Mouse (Mus musculus) left cerebral cortex, postnatal 36 days (tissue): ENCODE results near the gene Gdpd5. TPM values are rescaled to one million over a fixed set of nuclear protein-coding genes. Genes with fewer than 3 reads are reported as not detected.
A peak's percentile ranks its signal among the peaks of the same experiment; 100 is the strongest.

ENCODE experiments used
- DNase-seq, 2 experiments: peaks; one replicate each; pipeline ENCODE4 v3.0.0; 2021 to 2022; ENCODE audit warnings: low spot score in 2 of 2, mixed read lengths in 1 of 2
- intact Hi-C: fragments of 180-260 bp; cut with DNase I; formaldehyde crosslinking; loops from one replicate; pipeline ENCODE4 v1.15.1; 2025
- total RNA-seq, 2 experiments: library from RNA; stranded (reverse); gene quantifications; 2 replicates each; pipeline ENCODE4 v1.2.3; 2021

Gene Gdpd5
- total RNA-seq, 2 experiments from 2014 or later = 32.2 to 44.9 TPM

DNA sequence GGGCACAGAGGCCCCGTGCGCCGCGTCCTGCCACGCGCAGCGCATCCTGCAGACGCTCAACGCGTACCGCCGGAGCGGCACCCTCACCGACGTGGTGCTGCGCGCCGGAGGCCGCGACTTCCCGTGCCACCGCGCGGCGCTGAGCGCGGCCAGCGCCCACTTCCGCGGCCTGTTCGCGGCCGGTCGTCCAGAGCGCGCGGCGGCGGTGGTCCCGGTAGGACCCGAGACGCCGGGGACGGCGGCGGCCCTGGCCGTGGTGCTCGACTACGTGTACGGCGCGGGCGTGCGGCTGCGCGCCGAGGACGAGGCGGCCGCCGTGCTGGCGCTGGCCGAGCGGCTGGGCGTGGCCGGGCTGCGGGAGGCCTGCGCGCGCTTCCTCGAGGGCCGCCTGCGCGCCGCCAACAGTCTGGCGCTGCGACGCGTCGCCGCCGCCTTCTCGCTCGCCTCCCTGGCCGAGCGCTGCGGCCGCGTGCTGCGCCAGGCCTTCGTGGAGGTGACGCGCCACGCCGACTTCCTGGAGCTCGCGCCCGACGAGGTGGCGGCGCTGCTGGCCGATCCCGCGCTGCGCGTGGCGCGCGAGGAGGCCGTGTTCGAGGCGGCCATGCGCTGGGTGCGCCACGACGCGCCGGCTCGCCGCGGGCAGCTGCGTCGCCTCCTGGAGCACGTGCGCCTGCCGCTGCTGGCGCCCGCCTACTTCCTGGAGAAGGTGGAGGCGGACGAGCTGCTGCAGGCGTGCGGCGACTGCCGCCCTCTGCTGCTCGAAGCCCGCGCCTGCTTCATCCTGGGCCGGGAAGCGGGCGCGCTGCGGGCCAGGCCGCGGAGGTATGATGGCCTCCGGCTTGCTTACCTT, 87.3 kb downstream of the Gdpd5 start:
- DNase-seq = peak; percentile 80 to 87
- intact Hi-C loops = no loop called here

DNA sequence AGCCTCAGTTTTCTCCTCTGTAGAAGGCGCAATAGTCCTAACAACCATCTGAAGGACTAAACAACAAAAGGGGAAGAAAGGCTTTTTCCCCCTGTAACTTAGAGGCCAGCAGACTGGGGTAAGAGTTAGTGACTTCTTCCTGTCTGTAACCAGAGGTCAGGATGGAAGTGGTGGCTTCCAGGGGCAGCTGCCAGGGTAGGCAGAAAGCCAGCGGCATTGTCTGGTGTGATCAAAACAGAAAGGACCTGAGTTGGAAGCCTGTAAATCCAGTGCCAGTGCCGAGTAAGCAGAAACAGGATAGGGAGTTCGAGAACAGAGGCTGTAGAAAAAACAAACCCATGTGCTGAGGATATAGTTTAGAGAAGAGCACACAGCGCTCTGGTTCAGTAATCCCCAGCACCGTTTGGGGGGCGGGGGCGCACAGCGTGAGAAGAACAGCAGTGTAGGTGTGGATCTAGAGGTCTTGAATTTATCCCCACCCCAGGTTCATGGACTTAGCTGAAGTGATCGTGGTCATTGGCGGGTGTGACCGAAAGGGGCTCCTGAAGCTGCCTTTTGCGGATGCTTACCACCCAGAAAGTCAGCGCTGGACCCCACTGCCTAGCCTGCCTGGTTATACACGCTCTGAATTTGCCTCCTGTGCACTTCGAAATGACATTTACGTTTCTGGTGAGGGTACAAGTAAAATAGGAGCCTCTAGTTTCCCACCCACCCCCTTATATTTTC, 88.6 kb downstream of the Gdpd5 start:
- intact Hi-C loops = no loop called here
- no peak for DNase-seq

- no peak for DNase-seq
- intact Hi-C loops = no loop called here
Observed at GRCm38 (mm10) chr7:99471578-99471977, 90.4 kb downstream of the Gdpd5 start.

GRCm38 (mm10) chr7:99473638-99474407, 92.6 kb downstream of the Gdpd5 start:
- intact Hi-C loops = no loop called here
- DNase-seq = no peak

DNA sequence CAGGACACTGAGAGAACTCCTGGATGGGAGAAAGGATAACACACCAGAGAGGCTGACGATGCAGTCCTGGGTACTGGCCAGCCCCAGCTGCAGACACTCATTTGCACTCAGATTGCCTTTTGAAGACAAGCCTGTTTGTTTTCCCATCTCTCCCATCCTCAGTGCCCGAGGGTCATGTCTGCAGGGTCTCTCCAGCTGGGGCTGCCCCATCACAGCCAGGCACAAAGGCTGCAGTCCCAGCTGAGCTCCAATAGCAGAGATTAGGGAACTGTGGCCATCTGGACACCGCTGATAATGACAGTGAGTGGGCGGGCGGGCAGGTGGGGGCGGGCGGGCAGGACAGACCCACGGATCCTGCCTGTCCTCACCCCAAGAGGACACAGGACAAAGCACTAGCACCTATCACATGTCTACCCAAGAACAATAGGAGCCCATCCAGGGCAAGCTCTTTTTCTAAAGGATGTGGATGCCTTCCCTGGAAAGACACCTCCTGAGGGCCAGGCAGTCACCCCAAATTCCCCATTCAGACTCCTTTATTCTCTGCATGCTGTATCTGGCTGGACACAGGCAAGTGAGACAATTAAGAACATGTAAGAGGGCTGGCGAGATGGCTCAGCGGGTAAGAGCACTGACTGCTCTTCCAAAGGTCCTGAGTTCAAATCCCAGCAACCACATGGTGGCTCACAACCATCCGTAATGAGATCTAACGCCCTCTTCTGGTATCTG, 93.8 kb downstream of the Gdpd5 start:
- no peak for DNase-seq
- intact Hi-C loops = no loop called here

GRCm38 (mm10) chr7:99475562-99475911, 94.3 kb downstream of the Gdpd5 start:
- intact Hi-C loops = no loop called here
- DNase-seq = no peak

- intact Hi-C loops = no loop called here
- DNase-seq = no peak
Observed at GRCm38 (mm10) chr7:99476558-99477114, 95.4 kb downstream of the Gdpd5 start.

DNA sequence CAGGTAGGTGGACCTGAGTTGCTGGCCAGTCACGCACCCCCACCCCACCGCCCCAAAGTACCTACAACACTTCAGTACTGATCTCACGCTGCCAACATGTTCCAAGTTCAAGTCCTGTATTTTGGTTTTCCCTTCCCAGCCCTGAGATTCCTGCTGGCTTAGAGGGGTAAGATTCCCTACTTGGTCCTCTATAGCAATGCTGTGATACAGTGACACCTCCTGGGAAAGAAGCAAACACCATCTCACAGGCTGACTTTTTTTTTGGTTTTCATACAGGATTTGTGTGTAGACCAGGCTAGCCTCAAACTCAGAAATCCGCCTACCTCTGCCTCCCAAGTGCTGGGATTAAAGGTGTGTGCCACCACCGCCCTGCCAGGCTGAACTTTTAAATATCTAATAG, 96.0 kb downstream of the Gdpd5 start:
- no peak for DNase-seq
- intact Hi-C loops = no loop called here

GRCm38 (mm10) chr7:99482637-99483036, 101.4 kb downstream of the Gdpd5 start:
- intact Hi-C loops = loop anchor here (10.0 kb wide), 1 partner anchor 382 kb away; the partner anchor contains the start of gene Spcs2
- DNase-seq = no peak

DNA sequence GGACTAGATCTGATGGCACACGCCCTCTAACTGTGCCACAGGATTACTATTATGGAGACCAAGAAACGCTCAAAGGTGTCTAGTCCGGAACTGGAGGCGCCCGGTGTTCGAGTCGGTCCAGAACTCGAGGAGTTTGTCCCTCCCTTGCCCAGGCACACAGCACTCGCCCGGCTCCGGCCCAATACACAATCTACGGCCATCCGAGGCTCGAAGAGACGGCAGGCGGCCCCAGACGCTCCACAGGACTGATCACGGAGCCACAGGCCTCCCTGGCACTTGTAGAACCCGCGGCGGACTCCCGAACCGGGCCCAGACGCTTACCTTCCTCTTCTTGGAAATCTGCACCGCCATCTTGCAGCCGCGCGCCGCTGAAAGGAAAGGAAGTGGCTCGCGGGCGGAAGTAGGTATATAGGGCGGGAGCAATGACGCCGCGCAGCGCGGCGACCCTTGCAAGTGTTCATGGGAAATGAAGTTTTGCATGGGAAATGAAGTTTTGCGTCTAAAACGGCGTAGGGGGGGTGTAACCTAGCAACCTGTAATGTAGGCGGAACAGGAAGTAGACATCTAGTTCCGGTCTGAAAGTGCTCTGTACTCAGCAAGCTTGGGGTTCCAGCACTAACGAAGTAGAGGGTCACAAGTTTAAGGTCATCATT, 102.2 kb downstream of the Gdpd5 start, which contains the start of gene Rps3:
TSS of gene Rps3 (minus strand) at position 468 of the 653 bp plus-strand sequence.
- intact Hi-C loops = loop anchor here (10.0 kb wide), 1 partner anchor 381 kb away; the partner anchor contains the start of gene Spcs2
- DNase-seq = peak; percentile 93 to 96

GRCm38 (mm10) chr7:99483924-99484319, 102.7 kb downstream of the Gdpd5 start:
- no peak for DNase-seq
- intact Hi-C loops = loop anchor here (10.0 kb wide), 1 partner anchor 381 kb away; the partner anchor contains the start of gene Spcs2

- intact Hi-C loops = loop anchor here (10.0 kb wide), 1 partner anchor 380 kb away; the partner anchor contains the start of gene Spcs2
- DNase-seq = no peak
Observed at GRCm38 (mm10) chr7:99484679-99485078, 103.5 kb downstream of the Gdpd5 start.

DNA sequence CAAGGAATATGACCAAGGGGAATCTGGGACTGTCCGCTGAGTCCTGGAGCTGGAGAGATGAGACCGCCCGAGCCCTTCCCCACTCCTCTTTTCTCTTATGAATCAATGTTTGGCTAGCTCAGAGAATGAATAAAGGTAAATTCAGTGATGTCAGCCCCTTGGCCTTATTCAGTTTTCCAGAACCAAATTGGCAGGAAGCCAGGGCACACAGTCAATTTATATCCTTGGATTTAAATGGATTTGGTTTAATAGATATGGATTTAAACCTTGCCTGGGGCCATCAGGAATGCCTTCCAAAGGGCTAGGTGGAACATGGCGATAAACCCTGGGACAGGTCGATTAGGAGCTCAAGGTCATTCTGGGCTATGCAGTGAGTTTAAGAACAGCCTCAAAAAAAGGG, 108.5 kb downstream of the Gdpd5 start:
- intact Hi-C loops = loop anchor here (10.0 kb wide), 1 partner anchor 375 kb away; the partner anchor contains the start of gene Spcs2
- no peak for DNase-seq

- intact Hi-C loops = no loop called here
- no peak for DNase-seq
Observed at GRCm38 (mm10) chr7:99499128-99499527, 117.9 kb downstream of the Gdpd5 start.

DNA sequence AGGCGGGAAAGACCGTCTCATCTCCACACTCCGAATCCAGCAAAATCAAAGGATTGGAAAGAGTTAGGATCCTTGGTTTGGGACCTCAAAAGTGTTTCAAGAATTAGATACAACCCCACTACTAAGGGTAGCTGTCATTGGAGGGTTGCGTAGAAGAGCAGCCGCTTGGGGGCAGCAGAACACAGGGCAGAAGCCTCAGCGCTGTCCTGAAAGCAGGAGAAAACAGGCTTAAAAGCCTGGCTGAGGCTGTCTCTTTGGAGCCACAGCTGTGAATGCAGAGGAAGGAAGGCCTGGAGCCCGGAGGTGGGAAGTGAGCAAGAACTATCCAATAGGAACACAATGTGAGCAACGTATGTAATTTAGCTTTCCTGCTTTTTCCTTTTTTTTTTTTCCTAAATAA, 119.0 kb downstream of the Gdpd5 start:
- peak; percentile 69 to 79 for DNase-seq
- intact Hi-C loops = loop anchor here (1.0 to 5.0 kb wide), 4 partner anchors 37 to 297 kb away; partner anchors contain the start of gene Arrb1

- no peak for DNase-seq
- intact Hi-C loops = loop anchor here (1.0 to 5.0 kb wide), 4 partner anchors 37 to 297 kb away; partner anchors contain the start of gene Arrb1
Observed at GRCm38 (mm10) chr7:99500655-99501054, 119.4 kb downstream of the Gdpd5 start.

DNA sequence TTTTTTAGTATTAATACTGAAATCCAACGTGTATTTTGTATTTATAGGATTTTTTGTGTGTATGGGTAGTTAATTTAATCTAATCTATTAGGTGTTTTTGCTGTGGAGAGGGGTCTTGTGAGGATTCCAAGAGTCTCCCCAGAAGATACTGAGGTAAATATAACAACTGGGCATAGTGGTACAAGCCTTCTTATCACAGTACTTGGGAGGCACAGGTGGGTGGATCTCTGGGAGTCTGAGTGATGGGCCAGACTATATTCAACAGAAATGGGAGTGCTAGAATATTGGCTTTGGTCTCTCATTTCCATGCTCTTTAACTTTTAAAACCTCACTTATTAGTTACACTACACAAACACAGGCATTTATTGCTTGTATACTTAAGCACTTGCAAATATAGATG, 119.9 kb downstream of the Gdpd5 start:
- no peak for DNase-seq
- intact Hi-C loops = loop anchor here (2.0 to 5.0 kb wide), 3 partner anchors 36 to 296 kb away; partner anchors contain the start of gene Arrb1

- no peak for DNase-seq
- intact Hi-C loops = loop anchor here (5.0 kb wide), 2 partner anchors 33 to 293 kb away; partner anchors contain the start of gene Arrb1
Observed at GRCm38 (mm10) chr7:99504556-99504955, 123.3 kb downstream of the Gdpd5 start.
